Mouse (Mus musculus): ENCODE data around the gene Itpa. TPM values are rescaled to one million over a fixed set of nuclear protein-coding genes. Genes with fewer than 3 reads are reported as not detected.

Itpa gene
- total and polyA plus RNA-seq, 3 experiments, result 59.1 to 123 (median 70.8) TPM

DNA sequence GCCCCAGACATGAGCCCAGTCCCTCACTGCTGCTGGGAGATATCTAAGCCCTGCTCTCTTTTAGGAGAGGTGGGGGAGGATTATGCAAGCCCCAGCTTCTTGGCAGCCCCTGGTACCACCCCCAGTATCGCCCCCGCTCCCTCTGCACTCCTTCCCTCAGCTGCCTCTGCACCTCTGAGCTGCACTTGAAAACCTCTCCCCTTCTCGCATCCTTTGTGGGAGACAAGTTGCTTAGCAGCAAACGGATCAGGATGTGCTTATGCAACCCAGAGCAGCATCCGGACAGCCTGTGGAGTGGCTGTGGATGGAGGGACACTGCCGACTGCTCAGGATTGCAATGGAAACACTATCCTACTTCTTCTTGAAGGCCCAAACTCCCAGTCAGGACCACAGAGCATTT is 9.9 kb upstream of the Itpa start:
- dilution Hi-C loops (cut with MboI; ENCODE audit: extremely low pct_ligation_motif_present, extremely low pct_unique_long_range_greater_than_20kb, low sequenced_read_pairs) (no loop called here), in situ Hi-C loops (cut with MboI; ENCODE audit: low pct_ligation_motif_present, low pct_unique_long_range_greater_than_20kb, low sequenced_read_pairs) (no loop called here)
- TF ChIP-seq POLR2AphosphoS2 (IDR thresholded peaks at IDR 0.05; ENCODE audit: low read depth, low read length) (no peak), TBP (conservative IDR thresholded peaks at IDR 0.05; ENCODE audit: low read depth, low read length) (no peak), PAX5 (IDR thresholded peaks at IDR 0.05; ENCODE audit: low read length) (no peak), JUN (IDR thresholded peaks at IDR 0.05; ENCODE audit: insufficient read depth, low read depth, low read length) (no peak), SMC3 (IDR thresholded peaks at IDR 0.05; ENCODE audit: low read depth, low read length) (no peak), CTCF (conservative IDR thresholded peaks at IDR 0.05 in 1 of 2, IDR thresholded peaks at IDR 0.05 in 1 of 2; ENCODE audit: low read depth in 2 of 2, low read length in 2 of 2) (no peak), MYC (IDR thresholded peaks at IDR 0.05; ENCODE audit: low read depth, low read length) (no peak), SIN3A (IDR thresholded peaks at IDR 0.05; ENCODE audit: low read length) (no peak), UBTF (IDR thresholded peaks at IDR 0.05; ENCODE audit: low read depth, low read length) (no peak), CHD2 (IDR thresholded peaks at IDR 0.05; ENCODE audit: low read length) (no peak)
- Histone ChIP-seq H3K36me3 (replicated peaks in 1 of 2; ENCODE audit: control insufficient read depth in 1 of 2, insufficient read depth in 1 of 2, low read length in 1 of 2) (peaks cover 71 to 96% of the 10 kb centered on the region in 2 experiments), H3K4me2 (ENCODE audit: insufficient read depth, low read depth, poor library complexity, severe bottlenecking) (no peak overlapping the region), H3K27me3 (replicated peaks) (no peaks in the 10 kb centered on the region), H3K4me3 (replicated peaks in 1 of 3; ENCODE audit: low read depth in 2 of 3, low read length in 2 of 3, poor library complexity in 1 of 3) (no peak overlapping the region), H3K9me3 (replicated peaks; ENCODE audit: low read length) (no peaks in the 10 kb centered on the region), H3K27ac (ENCODE audit: insufficient read depth, low read depth) (no peak overlapping the region), H3K79me2 (replicated peaks; ENCODE audit: control insufficient read depth, extremely low read depth, insufficient read depth, poor library complexity, severe bottlenecking) (no peaks in the 10 kb centered on the region), H3K9ac (ENCODE audit: insufficient read depth, low read depth) (no peak overlapping the region), H3K4me1 (ENCODE audit: control insufficient read depth in 1 of 2, insufficient read depth in 2 of 2) (peaks cover 0 to 14% of the 10 kb centered on the region in 2 experiments; a peak in 2 of 4 replicates)
- DNase-seq (ENCODE audit: extremely low read depth), result no peak

GRCm38 (mm10) chr2:130658530-130658929 is 8.9 kb upstream of the Itpa start:
- no peak for TF ChIP-seq USF1 (IDR thresholded peaks at IDR 0.05; ENCODE audit: low read depth, low read length)
- TF ChIP-seq MXI1 (IDR thresholded peaks at IDR 0.05; ENCODE audit: low read depth, low read length), result no peak
- no peak for TF ChIP-seq JUN (IDR thresholded peaks at IDR 0.05; ENCODE audit: insufficient read depth, low read depth, low read length)
- no peak for TF ChIP-seq BHLHE40 (IDR thresholded peaks at IDR 0.05; ENCODE audit: low read depth, low read length)
- no peak for TF ChIP-seq CHD1 (IDR thresholded peaks at IDR 0.05; ENCODE audit: low read depth, low read length)
- no peak for TF ChIP-seq SIN3A (IDR thresholded peaks at IDR 0.05; ENCODE audit: low read length)
- TF ChIP-seq NRF1 (IDR thresholded peaks at IDR 0.05; ENCODE audit: low read depth, low read length), result no peak
- TF ChIP-seq UBTF (IDR thresholded peaks at IDR 0.05; ENCODE audit: low read depth, low read length), result no peak
- no peak for TF ChIP-seq MAFK (IDR thresholded peaks at IDR 0.05; ENCODE audit: insufficient replicate concordance, low read length)
- no peak for TF ChIP-seq CHD2 (IDR thresholded peaks at IDR 0.05; ENCODE audit: low read length)
- TF ChIP-seq MEF2A (IDR thresholded peaks at IDR 0.05; ENCODE audit: borderline replicate concordance, low read depth, low read length), result no peak
- TF ChIP-seq IRF4 (IDR thresholded peaks at IDR 0.05; ENCODE audit: low read depth, low read length), result no peak
- no peak for TF ChIP-seq PAX5 (IDR thresholded peaks at IDR 0.05; ENCODE audit: low read length)
- TF ChIP-seq HCFC1 (IDR thresholded peaks at IDR 0.05; ENCODE audit: low read depth, low read length), result no peak
- dilution Hi-C loops (cut with MboI; ENCODE audit: extremely low pct_ligation_motif_present, extremely low pct_unique_long_range_greater_than_20kb, low sequenced_read_pairs) (no loop called here), in situ Hi-C loops (cut with MboI; ENCODE audit: low pct_ligation_motif_present, low pct_unique_long_range_greater_than_20kb, low sequenced_read_pairs) (no loop called here)
- no peak overlapping the region for H3K27ac ChIP-seq (ENCODE audit: insufficient read depth, low read depth)
- no peak overlapping the region for H3K4me2 ChIP-seq (ENCODE audit: insufficient read depth, low read depth, poor library complexity, severe bottlenecking)
- no peak overlapping the region for H3K4me3 ChIP-seq (replicated peaks in 1 of 3; ENCODE audit: low read depth in 2 of 3, low read length in 2 of 3, poor library complexity in 1 of 3)
- H3K27me3 ChIP-seq (replicated peaks), result no peaks in the 10 kb centered on the region
- H3K9ac ChIP-seq (ENCODE audit: insufficient read depth, low read depth), result no peak overlapping the region
- H3K36me3 ChIP-seq (replicated peaks in 1 of 2; ENCODE audit: control insufficient read depth in 1 of 2, insufficient read depth in 1 of 2, low read length in 1 of 2), result peaks cover 63 to 88% of the 10 kb centered on the region in 2 experiments
- H3K9me3 ChIP-seq (replicated peaks; ENCODE audit: low read length), result no peaks in the 10 kb centered on the region
- DNase-seq (ENCODE audit: extremely low read depth), result no peak
- H3K79me2 ChIP-seq (replicated peaks; ENCODE audit: control insufficient read depth, extremely low read depth, insufficient read depth, poor library complexity, severe bottlenecking), result peaks cover 4% of the 10 kb centered on the region
- peaks cover 3 to 23% of the 10 kb centered on the region in 2 experiments; a peak in 3 of 4 replicates for H3K4me1 ChIP-seq (ENCODE audit: control insufficient read depth in 1 of 2, insufficient read depth in 2 of 2)
